Mouse (Mus musculus): ENCODE results near the gene Atrn.
A peak's percentile ranks its signal among the peaks of the same experiment; 100 is the strongest.

Gene Atrn

DNA sequence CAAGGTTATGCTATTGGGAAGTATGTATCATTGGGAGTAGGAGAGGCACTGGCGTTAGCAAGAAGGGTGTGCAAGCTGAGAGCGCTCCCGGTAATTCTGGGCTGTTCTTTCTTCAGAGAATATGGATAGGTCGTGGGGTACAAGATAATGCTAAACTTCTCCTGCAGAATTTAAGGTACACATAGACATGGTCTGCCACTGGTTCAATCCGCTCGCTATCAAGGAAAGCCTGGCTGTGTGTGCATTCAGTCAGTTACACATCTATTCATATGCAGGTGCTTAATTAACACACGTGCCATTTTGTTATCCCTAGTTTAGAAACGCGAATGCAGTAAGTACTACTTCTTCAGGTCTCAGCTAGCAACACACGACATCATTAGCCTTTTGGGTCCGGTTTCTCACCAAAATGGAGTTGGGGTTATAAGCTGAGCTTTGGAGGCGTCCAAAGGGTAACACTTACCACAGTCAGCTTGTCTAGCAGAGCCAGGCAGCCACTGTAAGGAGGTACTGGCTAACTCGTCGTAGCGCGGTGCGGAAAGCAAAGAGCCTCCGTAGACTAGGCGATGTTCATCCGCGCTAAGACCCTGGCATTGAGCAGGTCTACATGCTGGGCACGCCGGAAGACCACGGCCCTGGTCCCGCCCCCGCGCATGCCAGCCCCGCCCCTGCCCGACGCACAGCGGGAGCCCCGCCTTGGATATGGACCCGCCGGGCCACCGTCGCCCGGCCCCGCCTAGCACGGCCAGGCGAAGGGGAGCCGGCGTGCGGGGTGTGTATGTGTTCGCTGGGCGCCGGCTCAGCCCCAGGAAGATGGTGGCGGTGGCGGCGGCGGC lies at the start of gene Atrn, which contains the start of gene 4930402H24Rik:
Atrn (plus strand) TSS at position 745 of the 833 bp plus-strand sequence.
4930402H24Rik (minus strand) TSS at position 656 of the 833 bp plus-strand sequence.
- peak; percentile 88 to 94 for DNase-seq (ENCODE audit: low spot score in 2 of 2)

DNA sequence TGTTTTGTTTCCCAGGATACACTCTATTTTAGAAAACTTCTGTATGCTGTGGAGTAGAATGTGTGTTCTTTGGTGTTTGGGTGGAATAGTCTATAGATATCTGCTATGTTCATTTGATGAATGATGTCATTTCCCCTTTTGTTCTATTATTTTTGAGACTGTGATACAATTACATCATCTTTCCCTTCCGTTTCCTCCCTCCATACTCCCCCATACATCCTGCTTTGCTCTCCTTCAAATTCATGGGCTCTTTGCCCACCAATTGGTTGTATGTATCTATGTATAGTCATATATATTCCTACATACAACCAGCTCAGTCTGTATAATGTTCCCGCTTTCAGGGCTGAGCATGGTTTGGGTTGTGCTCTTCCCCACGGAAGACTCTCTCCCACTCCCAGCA lies 44.2 kb upstream of the Atrn start:
- no peak for DNase-seq (ENCODE audit: low spot score in 2 of 2)

DNA sequence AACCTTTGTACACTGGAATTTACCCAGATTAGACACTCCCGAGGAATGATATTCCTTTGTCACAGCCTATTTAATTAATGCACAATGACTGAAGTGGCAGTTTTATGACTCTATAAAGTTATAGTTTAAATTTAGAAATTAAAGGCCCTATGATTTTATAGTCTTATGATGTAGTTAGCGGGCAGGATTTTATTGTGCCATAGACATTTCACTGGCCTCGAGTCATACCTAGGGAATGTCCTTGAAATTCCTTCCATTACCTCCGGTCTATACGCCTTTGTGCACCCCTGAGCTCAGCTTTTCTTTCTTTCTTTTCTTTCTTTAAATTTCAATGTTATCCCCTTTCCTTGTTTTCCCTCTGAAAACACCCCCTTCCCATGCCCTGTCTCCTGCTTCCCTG lies 35.4 kb upstream of the Atrn start:
- no peak for DNase-seq (ENCODE audit: low spot score in 2 of 2)

DNA sequence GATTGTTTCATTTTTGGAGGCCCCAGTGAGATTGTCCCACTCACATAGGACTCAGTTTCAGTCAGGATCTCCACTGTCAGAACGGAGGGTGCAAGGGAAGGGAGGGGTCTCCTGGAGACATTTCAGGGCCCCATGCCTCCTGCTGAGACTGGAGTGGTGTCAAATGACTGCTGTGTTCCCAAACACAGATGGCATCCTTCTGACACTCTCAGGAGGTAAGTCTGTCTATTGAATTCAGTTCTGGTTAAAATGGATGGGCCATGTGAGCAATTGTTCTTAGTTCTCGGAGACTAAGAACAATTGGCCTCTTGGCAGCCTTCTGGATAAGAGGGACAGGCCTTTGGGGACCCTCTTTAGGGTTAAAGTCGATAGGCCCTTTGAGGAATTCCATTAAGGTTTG lies 28.9 kb upstream of the Atrn start:
- DNase-seq (ENCODE audit: low spot score in 2 of 2), result no peak

DNA sequence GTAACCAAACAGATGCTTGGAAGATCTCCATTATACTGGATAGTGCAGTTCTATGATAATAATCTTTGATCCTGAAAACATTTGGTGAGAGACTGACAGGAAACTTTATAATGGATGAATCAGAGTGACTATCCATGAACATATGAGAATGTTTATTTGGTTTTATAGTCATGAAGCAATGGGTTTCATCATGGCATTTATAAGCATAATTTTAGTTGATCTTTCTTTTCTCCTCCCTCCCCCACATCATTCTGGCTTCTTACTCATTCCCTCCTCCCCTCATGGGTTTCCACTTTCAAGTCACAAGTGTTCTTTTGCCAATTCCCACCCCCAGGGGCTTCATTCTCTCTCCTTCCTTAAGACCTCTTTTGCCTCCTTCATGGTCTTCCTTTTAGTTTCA lies 19.3 kb upstream of the Atrn start:
- no peak for DNase-seq (ENCODE audit: low spot score in 2 of 2)

DNA sequence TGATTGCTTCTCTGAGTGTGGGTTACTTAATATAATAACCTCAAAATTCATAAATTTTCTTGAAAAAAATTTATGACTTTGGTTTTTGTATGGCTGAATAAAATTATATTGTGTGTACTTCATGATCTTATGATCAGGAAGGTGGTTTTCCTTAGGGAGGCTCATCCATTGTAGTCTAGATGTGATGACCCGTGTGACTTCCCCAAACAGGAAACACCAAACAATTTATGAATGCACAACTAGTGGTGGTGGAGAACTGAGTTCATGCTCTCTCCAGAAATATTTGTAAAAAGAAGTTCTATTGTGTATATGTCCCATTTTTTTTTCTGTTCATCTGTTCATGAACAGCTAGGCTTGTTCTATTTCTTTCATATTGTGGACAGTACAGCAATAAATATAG lies 18.8 kb upstream of the Atrn start:
- DNase-seq (ENCODE audit: low spot score in 2 of 2), result no peak

DNA sequence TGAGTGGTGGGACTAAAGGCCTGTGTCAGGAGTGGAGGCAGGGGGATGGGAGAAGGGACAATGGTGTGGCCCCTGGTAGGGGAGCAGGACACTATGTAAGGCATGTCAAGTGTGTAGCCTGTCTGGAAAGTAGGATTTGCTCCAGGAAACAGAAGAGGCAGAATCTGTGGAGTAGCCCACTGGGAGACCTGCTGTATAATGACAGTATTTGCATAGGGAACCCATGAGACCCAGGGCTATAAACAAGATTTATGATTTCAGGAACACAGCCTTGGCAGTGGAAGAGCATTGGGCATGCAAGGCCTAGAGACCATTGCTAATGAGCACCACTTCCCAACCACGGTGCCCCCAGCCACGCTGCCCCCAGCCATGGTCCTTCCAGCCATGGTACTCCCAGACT lies 9.4 kb upstream of the Atrn start:
- no peak for DNase-seq (ENCODE audit: low spot score in 2 of 2)

DNA sequence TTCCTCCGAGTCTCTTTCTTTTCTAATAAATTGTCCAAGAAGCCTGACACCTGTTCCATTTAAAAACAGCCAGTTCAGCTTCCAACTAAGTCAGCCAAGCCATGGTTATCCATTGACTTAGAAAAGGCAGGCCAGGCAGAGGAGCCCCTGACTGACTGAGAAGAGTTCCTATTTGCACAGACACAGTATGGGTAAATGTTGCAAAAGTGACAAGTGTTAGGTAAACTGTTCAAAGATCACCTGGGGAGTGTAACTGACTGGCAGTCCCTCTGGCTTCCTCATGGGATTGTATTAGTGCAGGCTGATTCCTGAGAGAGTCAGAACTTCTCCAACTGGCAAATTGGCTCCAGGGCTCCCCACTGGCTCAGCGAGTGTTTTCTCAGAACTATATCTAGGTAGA lies 8.4 kb upstream of the Atrn start:
- no peak for DNase-seq (ENCODE audit: low spot score in 2 of 2)

DNA sequence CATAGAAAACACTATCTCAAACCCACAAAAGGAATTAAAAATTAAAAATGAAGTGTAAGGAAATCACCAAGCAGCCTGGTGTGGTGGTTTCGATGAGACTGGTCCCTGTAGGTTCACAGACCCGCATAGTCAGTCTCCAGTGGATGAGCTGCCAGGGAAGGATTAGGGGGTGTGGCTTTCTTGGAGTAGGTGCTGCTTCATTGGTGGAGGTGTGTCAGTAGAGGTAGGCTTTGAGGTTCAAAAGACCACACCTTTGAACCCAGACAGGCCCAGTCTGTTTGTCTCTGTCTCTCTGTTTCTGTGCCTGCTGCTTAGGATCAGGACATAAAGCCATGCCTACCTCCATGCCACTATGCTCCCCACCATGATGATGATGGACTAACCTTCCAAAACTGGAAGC lies 7.5 kb upstream of the Atrn start:
- DNase-seq (ENCODE audit: low spot score in 2 of 2), result no peak

DNA sequence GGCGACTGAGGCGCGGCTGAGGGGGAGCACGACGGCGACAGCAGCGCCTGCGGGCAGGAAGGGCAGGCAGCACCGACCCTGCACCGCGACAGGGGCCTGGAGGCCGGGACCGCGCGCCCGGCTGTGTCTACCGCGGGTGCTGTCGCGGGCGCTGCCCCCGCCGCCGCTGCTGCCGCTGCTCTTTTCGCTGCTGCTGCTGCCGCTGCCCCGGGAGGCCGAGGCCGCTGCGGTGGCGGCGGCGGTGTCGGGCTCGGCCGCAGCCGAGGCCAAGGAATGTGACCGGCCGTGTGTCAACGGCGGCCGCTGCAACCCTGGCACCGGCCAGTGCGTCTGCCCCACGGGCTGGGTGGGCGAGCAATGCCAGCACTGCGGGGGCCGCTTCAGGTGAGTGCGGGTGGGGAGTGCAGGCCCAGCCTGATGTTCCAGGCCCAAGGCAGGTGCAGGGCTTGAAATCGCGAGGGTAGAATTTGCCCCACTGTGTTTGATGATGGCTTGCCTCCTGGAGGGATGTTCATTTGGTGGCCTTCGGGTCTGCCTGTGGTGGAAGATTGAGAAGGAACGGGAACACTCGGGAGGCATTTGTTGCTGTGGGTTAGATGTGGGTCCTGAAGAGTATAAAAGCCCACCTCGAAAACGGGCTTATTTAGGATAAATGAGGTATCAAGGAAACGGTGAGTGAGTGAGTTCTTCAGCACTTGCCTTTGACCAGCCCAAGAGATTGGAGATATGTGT lies 455 bp downstream of the Atrn start:
- peak in 1 of 2 experiments; percentile 25 for DNase-seq (ENCODE audit: low spot score in 2 of 2)

DNA sequence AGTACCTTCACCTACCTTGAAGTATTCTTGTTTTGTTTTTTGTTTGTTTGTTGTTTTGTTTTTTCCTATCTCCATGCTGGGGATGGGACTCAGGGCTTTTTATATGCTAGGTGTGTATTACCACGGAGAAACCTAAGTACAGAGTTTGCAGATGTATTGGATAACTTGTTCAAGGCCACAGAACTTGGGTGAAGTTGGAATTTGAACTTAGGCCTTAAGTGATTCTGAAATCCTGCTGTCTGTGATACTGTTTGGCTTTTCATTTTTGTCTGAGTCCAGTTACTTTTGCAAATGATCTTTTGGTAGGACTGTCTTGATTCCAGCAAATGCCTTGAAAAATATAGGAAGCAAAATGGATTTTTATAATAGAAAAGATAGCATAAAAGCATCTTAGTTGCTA lies 5.4 kb downstream of the Atrn start:
- no peak for DNase-seq (ENCODE audit: low spot score in 2 of 2)

DNA sequence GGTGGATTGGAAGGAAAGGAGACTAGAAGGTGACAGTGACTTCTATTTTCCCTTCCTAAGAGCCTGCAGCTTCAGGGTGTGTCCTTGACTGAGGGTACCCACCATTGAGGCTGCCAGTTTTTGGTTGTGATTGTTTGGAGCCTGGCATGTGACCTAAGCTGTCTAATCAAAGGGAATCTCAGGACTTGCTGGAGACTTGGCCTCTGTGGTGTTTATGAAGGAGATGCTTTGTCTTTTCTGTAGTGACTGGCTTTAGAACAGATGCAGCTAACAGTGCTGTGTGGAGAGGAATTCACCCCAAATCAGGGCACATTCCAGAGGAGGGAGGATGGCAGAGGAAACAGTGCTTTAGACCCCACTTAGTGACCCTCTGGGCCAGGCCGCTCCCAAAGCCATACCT lies 8.6 kb downstream of the Atrn start:
- no peak for DNase-seq (ENCODE audit: low spot score in 2 of 2)

DNA sequence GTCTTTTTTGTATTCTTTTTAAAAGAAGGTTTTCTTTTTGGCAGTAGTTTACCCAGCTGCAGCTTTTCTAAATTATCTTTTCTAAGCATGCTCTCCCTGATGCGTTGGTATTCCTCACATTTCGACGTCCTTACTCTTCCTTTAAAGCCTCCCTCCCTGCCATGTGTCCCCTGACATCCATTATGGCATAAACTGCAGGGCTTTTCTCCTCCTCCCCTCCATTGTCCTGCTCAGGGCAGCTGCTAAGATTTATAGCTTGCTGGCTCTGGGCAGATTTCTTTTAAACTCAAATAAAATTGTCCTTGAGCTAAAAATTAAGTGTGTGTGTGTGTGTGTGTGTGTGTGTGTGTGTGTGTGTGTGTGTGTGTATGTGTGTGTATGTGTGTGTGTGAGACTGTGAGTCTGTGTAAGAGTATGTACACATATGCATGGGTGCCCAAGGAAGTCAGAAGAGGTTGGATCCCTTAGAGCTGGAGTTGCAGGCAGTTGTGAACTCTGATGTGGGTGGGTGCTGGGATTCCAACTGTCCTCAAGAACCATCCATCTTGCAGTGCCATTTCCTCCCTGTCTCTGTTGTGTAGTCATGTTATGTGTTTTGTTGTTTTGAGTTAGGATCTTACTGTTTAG lies 10.3 kb downstream of the Atrn start:
- no peak for DNase-seq (ENCODE audit: low spot score in 2 of 2)

DNA sequence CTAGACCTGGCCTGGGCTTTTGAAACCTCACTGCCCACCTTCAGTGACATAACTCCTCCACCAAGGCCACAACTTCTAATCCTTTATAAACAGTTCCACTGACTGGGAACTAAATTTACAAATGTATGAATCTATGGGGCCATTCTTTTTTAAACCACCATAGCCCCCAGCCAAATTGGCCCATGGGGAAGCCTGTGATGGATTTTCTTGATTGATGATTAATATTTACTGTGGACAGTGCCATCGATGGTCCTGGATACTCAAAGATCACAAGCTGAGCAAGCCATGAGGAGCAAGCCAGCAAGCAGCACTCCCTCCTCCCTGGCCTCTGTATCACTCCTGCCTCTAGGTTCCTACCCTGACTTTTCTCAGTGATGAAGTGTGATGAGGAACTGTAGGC lies 11.4 kb downstream of the Atrn start:
- DNase-seq (ENCODE audit: low spot score in 2 of 2), result no peak

DNA sequence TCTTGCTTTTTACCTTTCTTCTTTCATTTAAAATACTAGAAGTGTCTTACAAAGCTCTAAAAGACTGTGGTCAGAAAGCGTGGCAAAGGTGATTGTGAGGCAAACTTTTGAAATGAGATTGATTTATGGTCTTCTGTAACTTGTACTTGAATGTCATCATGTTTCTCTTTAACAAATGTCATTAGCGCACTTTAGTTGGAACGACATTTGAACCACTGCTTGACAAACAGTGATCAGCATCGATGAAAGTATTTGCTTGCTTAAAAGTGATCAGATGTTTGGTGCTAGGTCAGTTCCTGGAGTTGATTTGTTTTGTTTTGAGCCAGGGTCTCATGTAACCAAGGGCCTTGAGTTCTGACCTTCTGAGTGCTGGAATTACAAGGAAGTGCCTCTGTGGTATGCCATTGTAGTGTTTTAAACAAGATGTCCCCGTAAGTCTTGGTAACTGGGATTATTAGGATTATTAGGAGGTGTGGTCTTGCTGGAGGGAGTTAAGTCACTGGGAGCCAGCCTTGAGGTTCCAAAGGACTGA lies 12.8 kb downstream of the Atrn start:
- DNase-seq (ENCODE audit: low spot score in 2 of 2), result no peak

DNA sequence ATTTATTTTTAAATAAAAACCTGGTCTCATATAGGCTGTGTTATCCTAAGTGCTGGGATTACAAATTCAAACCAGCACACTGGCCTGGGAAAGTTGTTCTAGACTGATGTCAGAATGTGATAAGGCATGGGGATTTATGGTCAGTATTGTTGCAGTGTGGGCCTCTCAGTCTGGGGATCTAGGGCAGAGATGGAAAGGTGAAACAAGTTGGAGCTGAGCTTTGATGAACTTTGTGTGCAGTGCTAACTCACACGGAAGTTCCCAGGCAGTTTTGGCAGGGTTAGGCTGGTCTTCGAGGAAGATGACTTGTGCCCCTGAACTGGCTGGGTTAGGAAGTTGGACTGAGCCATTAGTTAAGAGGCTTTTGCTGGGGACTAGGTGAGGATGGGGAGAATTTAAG lies 18.7 kb downstream of the Atrn start:
- no peak for DNase-seq (ENCODE audit: low spot score in 2 of 2)

DNA sequence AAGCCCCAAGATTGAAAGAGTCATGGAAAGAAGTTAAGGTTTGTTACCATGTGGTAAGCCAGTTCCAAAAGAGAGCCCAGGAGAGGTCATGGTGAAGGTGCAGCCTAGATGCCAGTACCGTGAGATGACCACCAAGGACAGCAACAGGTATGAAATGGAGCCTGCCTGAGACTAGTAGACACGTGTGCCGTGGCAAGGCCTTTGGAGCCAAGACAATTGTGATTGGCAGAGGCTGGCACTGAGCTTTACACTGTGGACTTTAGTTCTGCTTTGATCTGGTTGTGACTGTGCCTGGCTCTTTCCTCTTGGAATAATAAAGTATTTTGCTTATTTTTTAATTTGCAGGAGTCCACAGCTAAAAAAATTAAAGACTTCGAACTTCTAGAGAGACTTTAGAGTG lies 21.7 kb downstream of the Atrn start:
- DNase-seq (ENCODE audit: low spot score in 2 of 2), result no peak

DNA sequence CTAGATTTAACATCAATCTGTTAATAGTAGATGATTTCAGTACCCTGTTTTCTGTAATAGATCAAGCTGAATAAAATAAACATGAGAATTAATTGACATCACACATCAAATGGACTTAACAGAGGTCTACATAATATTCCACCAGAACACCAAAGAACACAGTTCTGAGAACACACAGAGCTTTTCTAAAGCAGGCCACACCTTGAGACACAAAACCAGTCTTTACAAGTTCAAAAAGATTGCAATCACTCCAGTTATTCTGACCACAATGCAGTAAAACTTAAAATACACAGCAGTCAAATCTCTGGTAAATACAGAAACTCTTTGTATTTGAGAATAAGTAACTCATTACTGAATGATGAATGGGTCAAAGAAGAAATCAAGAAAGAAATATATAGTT lies 22.2 kb downstream of the Atrn start:
- no peak for DNase-seq (ENCODE audit: low spot score in 2 of 2)

DNA sequence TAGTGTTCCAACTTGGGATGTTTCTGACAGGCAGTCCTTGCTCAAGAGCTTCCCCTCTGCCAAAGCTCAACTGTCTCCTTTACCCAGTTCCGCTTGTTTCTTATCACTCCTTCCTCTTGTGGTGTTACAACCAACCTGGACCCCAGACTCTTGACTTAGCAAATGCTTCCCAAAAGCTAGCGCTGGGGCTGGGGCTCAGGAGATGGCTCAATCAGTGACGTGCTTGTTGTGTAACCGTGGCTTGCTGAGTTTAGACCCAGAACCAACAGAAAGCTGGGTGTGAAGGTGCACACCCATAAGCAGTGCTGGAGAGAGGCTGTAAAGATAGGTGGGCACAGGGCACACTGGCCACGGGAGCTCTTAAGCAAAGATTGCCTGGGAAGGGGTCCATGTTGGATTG lies 23.7 kb downstream of the Atrn start:
- no peak for DNase-seq (ENCODE audit: low spot score in 2 of 2)

DNA sequence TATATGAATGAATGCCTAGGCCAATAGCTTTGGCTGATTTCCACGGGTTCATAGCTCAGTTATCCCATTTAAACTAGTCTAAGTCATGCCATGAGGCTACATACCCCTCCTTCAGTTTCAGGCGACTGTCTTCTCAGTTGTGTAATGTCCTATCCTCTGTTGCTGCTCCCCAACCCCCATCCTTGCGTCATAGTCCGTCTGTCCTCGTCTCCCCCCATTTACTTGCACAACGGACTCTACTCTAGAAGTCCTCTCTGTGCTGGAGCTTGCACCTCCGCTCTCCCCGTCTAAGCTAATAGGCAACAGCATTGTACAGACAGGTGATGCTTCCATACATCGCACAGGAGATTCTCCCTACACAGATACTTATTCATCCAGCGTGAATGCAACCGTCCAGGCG lies 26.6 kb downstream of the Atrn start:
- DNase-seq (ENCODE audit: low spot score in 2 of 2), result no peak

DNA sequence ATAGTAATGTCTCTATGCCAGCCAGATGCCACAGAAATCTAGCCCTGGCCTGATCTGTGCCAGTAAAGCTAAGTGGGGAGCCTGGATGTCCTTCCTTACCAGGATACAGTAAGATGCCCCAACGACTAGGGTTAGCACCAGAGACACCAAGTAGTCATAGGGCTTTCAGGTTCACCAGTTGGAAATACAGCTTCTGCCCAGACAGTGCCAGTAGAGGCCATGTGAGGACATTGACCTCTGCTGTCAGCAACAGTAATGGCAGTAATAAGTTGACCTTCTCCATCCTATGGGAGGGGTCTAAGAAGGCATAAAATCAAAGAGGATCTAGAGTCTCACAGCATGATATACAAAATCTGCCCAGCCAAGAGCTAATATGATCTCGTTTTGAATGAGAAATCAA lies 43.5 kb downstream of the Atrn start:
- no peak for DNase-seq (ENCODE audit: low spot score in 2 of 2)

DNA sequence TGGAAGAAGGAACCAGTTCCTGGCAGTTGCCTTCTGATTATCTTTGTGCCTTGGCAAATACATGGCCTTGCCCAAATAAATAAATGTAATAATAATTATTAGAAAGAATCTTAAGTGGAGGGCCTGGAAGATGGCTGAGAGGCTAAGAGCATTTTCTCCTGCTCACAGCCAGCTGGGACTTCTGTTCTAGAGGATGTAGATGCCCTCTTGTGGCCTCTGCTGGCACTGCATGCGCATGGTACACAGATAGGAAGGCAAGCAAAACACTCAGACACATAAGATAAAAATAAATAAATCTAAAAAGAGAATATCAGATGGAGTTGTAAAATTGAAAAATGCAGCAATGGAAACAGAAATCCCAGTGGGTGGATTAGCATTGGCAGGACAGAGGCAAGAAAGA lies 44.3 kb downstream of the Atrn start:
- peak; percentile 55 to 76 for DNase-seq (ENCODE audit: low spot score in 2 of 2)

DNA sequence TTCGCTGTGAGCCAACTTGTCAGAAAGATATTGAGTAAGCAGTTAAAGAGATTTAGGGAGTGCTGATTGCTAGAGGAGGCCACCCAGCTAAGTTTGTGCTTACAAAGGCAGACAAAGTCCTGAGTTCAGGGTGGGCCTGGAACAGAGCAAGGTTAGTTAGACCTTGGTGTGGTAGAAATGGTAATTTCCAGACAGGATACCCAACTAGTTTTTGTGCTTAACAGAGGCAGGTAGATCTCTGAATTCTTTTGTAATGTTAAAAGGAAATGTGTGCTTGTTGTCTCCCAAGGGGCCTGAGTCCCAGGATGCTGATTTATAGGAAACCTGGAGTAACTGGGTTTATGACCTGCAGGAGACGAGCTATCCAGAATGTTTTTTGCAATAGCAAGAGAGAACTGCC lies 52.6 kb downstream of the Atrn start:
- DNase-seq (ENCODE audit: low spot score in 2 of 2), result no peak

Measured in thymus, postnatal 10 days (tissue).